Mouse (Mus musculus): Measurements from ENCODE around the gene Ski.

- peak; percentile 30; the same call in 1 of the 2 replicates for TF ChIP-seq CTCF (IDR thresholded peaks at IDR 0.05)
- no peak for TF ChIP-seq EP300 (IDR thresholded peaks at IDR 0.05)
These were observed 24.3 kb upstream of the Ski start for GRCm38 (mm10) chr4:155246691-155247105.
